Mouse (Mus musculus): ENCODE results near the gene Susd1.

- TF ChIP-seq FLI1 (IDR thresholded peaks at IDR 0.05; ENCODE audit: low read length) (no peak), GATA1 (IDR thresholded peaks at IDR 0.05; ENCODE audit: borderline replicate concordance, low read length) (no peak)
These were observed 39.1 kb downstream of the Susd1 start for GRCm38 (mm10) chr4:59399343-59399742.
